Mouse (Mus musculus): ENCODE data around the gene Cnnm3. TPM values are rescaled to one million over a fixed set of nuclear protein-coding genes. Genes with fewer than 3 reads are reported as not detected.

The Cnnm3 gene
- 3.8 and 4.2 TPM in 2 replicates for total RNA-seq (2012; rRNA removed)
- polyA plus RNA-seq (2012; ENCODE audit: insufficient read depth in 1 of 2, insufficient read length in 2 of 2, low read depth in 1 of 2, low replicate concordance in 2 of 2, missing spikeins in 1 of 2) = 1 to 10 TPM in 1 of 2 experiments, not detected in 1; 9.9 TPM

DNA sequence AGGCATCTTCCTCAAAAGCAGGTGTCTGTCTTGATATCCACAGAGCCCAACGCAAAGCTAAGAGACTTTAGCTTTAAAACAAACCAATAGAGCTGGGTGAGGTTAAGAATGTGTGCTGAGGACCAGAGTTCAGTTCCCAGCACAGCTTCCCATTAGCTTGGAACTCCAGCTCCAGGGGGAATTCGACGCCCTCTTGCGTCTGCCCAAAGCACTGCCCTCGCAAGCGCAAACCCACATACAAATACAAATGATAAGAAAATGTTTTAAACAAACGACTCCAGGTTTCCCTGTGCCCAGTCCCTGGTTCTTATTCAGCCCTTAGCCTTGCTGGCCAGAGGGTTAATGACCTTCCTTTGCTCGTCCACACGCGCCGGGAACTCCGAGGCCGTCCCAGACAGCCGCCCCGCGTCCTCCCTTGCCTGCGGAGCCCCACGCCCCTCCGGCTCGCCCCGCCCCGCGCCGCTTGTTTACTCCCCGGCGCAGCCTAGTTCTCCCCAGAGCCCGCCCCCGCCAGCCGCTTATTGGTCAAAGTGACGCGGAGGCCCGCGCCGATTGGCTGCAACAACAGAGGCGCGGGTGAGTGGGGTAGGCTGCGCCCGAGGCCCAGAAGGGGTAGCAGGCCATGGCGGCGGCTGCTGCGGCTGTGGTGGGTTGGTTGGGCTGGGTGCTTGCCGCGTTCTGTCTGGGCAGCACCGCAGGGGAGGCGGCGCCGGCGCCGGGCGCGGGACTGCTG, at the start of gene Cnnm3:
TSS of gene Cnnm3 (plus strand) at position 579 of the 733 bp plus-strand sequence.
- H3K9me3 ChIP-seq (replicated peaks; ENCODE audit: insufficient read depth, low read length) = no peaks in the 10 kb centered on the region
- peaks cover 0 to 3% of the 10 kb centered on the region in 2 experiments; a peak in 2 of 4 replicates for H3K36me3 ChIP-seq (ENCODE audit: control insufficient read depth in 1 of 2, insufficient read depth in 2 of 2, low read length in 2 of 2)
- peaks cover 2 to 9% of the 10 kb centered on the region in 2 experiments for H3K4me1 ChIP-seq (ENCODE audit: control insufficient read depth in 1 of 2, insufficient read depth in 2 of 2, low read length in 2 of 2)
- H3K79me2 ChIP-seq (ENCODE audit: control insufficient read depth, insufficient read depth, low read length, poor library complexity) = peaks cover 8% of the 10 kb centered on the region
- no peaks in the 10 kb centered on the region for H3K27me3 ChIP-seq (ENCODE audit: control insufficient read depth in 1 of 2, insufficient read depth in 2 of 2, low read length in 2 of 2)
- peak within 1 kb of the TSS; percentile 82 to 89 for H3K4me3 ChIP-seq (ENCODE audit: control insufficient read depth in 1 of 2, insufficient read depth in 1 of 2, low read depth in 2 of 2, low read length in 2 of 2)
- peak within 1 kb of the TSS; percentile 79 for H3K9ac ChIP-seq (ENCODE audit: control insufficient read depth, low read depth, low read length, poor library complexity, severe bottlenecking)
- H3K27ac ChIP-seq (ENCODE audit: control insufficient read depth, low read depth, low read length) = peak within 1 kb of the TSS; percentile 53
- TF ChIP-seq MAZ (IDR thresholded peaks at IDR 0.05; ENCODE audit: low read depth, low read length) (peak; percentile 74; the same call in 1 of the 2 replicates), MYC (IDR thresholded peaks at IDR 0.05; ENCODE audit: low read depth, low read length) (0 out of 2 replicates have a peak, but pooled peaks have one; percentile 17), POLR2A (IDR thresholded peaks at IDR 0.05; ENCODE audit: control insufficient read depth in 1 of 2, insufficient read depth in 1 of 2, low read depth in 1 of 2, low read length in 2 of 2, poor library complexity in 1 of 2) (peak; percentile 70 to 87; a peak in 3 of 4 replicates), SMC3 (IDR thresholded peaks at IDR 0.05; ENCODE audit: low read depth, low read length) (peak; percentile 59), SIN3A (IDR thresholded peaks at IDR 0.05; ENCODE audit: low read length) (peak; percentile 90), NRF1 (IDR thresholded peaks at IDR 0.05; ENCODE audit: insufficient read depth, low read depth, low read length, poor library complexity, severe bottlenecking) (peak; percentile 47; the same call in 1 of the 2 replicates), UBTF (IDR thresholded peaks at IDR 0.05; ENCODE audit: borderline replicate concordance, insufficient read depth, low read depth, low read length) (no peak), CHD2 (IDR thresholded peaks at IDR 0.05; ENCODE audit: low read length) (peak; percentile 73), ZC3H11A (IDR thresholded peaks at IDR 0.05; ENCODE audit: low read depth, low read length) (no peak; the same call in 1 of the 2 replicates), HCFC1 (IDR thresholded peaks at IDR 0.05; ENCODE audit: low read depth, low read length) (peak; percentile 86), MXI1 (IDR thresholded peaks at IDR 0.05; ENCODE audit: low read depth, low read length) (peak; percentile 54; the same call in 1 of the 2 replicates), ELF1 (IDR thresholded peaks at IDR 0.05; ENCODE audit: low read depth, low read length) (peak; percentile 51; the same call in 1 of the 2 replicates), TCF12 (IDR thresholded peaks at IDR 0.05; ENCODE audit: low read depth, low read length) (peak; percentile 52), NELFE (IDR thresholded peaks at IDR 0.05; ENCODE audit: low read depth, low read length) (peak; percentile 57; the same call in 1 of the 2 replicates), CTCF (IDR thresholded peaks at IDR 0.05 in 2 of 3, conservative IDR thresholded peaks at IDR 0.05 in 1 of 3; ENCODE audit: control insufficient read depth in 1 of 3, insufficient read depth in 1 of 3, low read depth in 2 of 3, low read length in 3 of 3, poor library complexity in 1 of 3, severe bottlenecking in 1 of 3) (peak; percentile 69 to 76 (median 71)), ZMIZ1 (IDR thresholded peaks at IDR 0.05; ENCODE audit: low read depth, low read length) (no peak), TBP (IDR thresholded peaks at IDR 0.05; ENCODE audit: low read depth, low read length) (0 out of 2 replicates have a peak, but pooled peaks have one; percentile 17), CHD1 (IDR thresholded peaks at IDR 0.05; ENCODE audit: low read depth, low read length) (no peak), KAT2A (conservative IDR thresholded peaks at IDR 0.05; ENCODE audit: low read depth, low read length) (peak; percentile 64; the same call in 1 of the 2 replicates), RAD21 (IDR thresholded peaks at IDR 0.05; ENCODE audit: low read depth, low read length) (peak; percentile 50)
- DNase-seq (ENCODE audit: low read depth, low spot score) = peak; percentile 98

Measured in MEL (cell line).